Mouse (Mus musculus) embryonic fibroblast, embryonic 13.5 days (primary cell): ENCODE results near the gene Imp4.

Experiments
- CTCF ChIP-seq: IDR thresholded peaks from 2 replicates; pipeline ENCODE4 v1.5.1; 2011; ENCODE audit warnings: mild to moderate bottlenecking, control low read depth, low read length, moderate library complexity, borderline replicate concordance; ENCODE audit not compliant: insufficient read depth
- POLR2A ChIP-seq: IDR thresholded peaks from 2 replicates; pipeline ENCODE4 v1.6.1; 2011; ENCODE audit warnings: low read depth, mild to moderate bottlenecking, control low read depth, low read length, moderate library complexity

- TF ChIP-seq CTCF = no peak
- TF ChIP-seq POLR2A = no peak
Measured at GRCm38 (mm10) chr1:34431431-34431830, 8.2 kb upstream of the Imp4 start.
